Mouse (Mus musculus): ENCODE results near the gene Cblc. TPM values are rescaled to one million over a fixed set of nuclear protein-coding genes. Genes with fewer than 3 reads are reported as not detected.

The Cblc gene
- not detected for polyA plus RNA-seq (2017; shearing (Covaris generic))

GRCm38 (mm10) chr7:19796697-19797588, at the start of gene Cblc:
Gene Cblc, minus strand, starts transcription at chr7:19796809.
- peak; percentile 96 for ATAC-seq

GRCm38 (mm10) chr7:19844521-19845171, 48.0 kb upstream of the Cblc start:
- ATAC-seq: peak; percentile 53

GRCm38 (mm10) chr7:19843561-19843960, 47.0 kb upstream of the Cblc start:
- peak; percentile 64 for ATAC-seq

- ATAC-seq: no peak
These were observed 46.4 kb upstream of the Cblc start for GRCm38 (mm10) chr7:19842885-19843504.

GRCm38 (mm10) chr7:19841686-19842413, 45.2 kb upstream of the Cblc start:
- ATAC-seq: no peak

GRCm38 (mm10) chr7:19840936-19841335, 44.3 kb upstream of the Cblc start:
- no peak for ATAC-seq

GRCm38 (mm10) chr7:19840371-19840770, 43.8 kb upstream of the Cblc start:
- ATAC-seq: no peak

- ATAC-seq: peak; percentile 65
These were observed 40.2 kb upstream of the Cblc start for GRCm38 (mm10) chr7:19836843-19837242.

- ATAC-seq: no peak
These were observed 37.4 kb upstream of the Cblc start for GRCm38 (mm10) chr7:19834055-19834454.

- no peak for ATAC-seq
These were observed 35.2 kb upstream of the Cblc start for GRCm38 (mm10) chr7:19831837-19832236.

- ATAC-seq: no peak
These were observed 34.1 kb upstream of the Cblc start for GRCm38 (mm10) chr7:19830682-19831156.

GRCm38 (mm10) chr7:19829694-19830093, 33.1 kb upstream of the Cblc start:
- ATAC-seq: no peak

- ATAC-seq: no peak
These were observed 30.1 kb upstream of the Cblc start for GRCm38 (mm10) chr7:19826756-19827155.

GRCm38 (mm10) chr7:19824182-19824973, 27.8 kb upstream of the Cblc start:
- ATAC-seq: peak; percentile 76

- peak; percentile 8 for ATAC-seq
These were observed 26.9 kb upstream of the Cblc start for GRCm38 (mm10) chr7:19823256-19824181.

GRCm38 (mm10) chr7:19822604-19823058, 26.0 kb upstream of the Cblc start, which contains the start of gene Bcl3:
Gene Bcl3, minus strand, starts transcription at chr7:19822770.
- ATAC-seq: peak; percentile 45

GRCm38 (mm10) chr7:19822193-19822592, 25.6 kb upstream of the Cblc start:
- no peak for ATAC-seq

GRCm38 (mm10) chr7:19821633-19822032, 25.0 kb upstream of the Cblc start:
- no peak for ATAC-seq

GRCm38 (mm10) chr7:19820347-19821048, 23.9 kb upstream of the Cblc start:
- ATAC-seq: no peak

GRCm38 (mm10) chr7:19818875-19819274, 22.3 kb upstream of the Cblc start:
- ATAC-seq: no peak
